Mouse (Mus musculus) limb, embryonic 15.5 days (tissue): ENCODE data around the gene Crocc2. TPM values are rescaled to one million over a fixed set of nuclear protein-coding genes. Genes with fewer than 3 reads are reported as not detected.

Experiments
- ATAC-seq: fragments of 200-750 bp; cut with Nextera tagmentation; 2 replicates; pipeline ENCODE4 v1.8.0; 2017; ENCODE audit warnings: low read depth, moderate TSS enrichment; ENCODE audit not compliant: insufficient number of reproducible peaks, low FRiP score, low TSS enrichment
- H3K27ac ChIP-seq: fragments of 300-500 bp; sonication (generic); 2 replicates; pipeline ENCODE4 v1.5.1; 2015; ENCODE audit warnings: moderate library complexity, mild to moderate bottlenecking, inconsistent platforms
- H3K27me3 ChIP-seq: fragments of 300-500 bp; sonication (generic); 2 replicates; pipeline ENCODE4 v1.6.1; 2015; ENCODE audit warnings: inconsistent platforms
- H3K36me3 ChIP-seq: fragments of 300-500 bp; sonication (generic); 2 replicates; pipeline ENCODE4 v1.6.1; 2015; ENCODE audit warnings: inconsistent platforms
- H3K4me1 ChIP-seq: fragments of 300-500 bp; sonication (generic); 2 replicates; pipeline ENCODE4 v1.6.1; 2015; ENCODE audit warnings: inconsistent platforms
- H3K4me2 ChIP-seq: fragments of 300-500 bp; sonication (generic); 2 replicates; pipeline ENCODE4 v1.6.1; 2015; ENCODE audit warnings: mild to moderate bottlenecking, inconsistent platforms
- H3K4me3 ChIP-seq: fragments of 300-500 bp; sonication (generic); 2 replicates; pipeline ENCODE4 v1.5.1; 2015; ENCODE audit warnings: mild to moderate bottlenecking, inconsistent platforms
- H3K9ac ChIP-seq: fragments of 300-500 bp; sonication (generic); 2 replicates; pipeline ENCODE4 v1.6.1; 2015; ENCODE audit warnings: inconsistent platforms
- H3K9me3 ChIP-seq: fragments of 300-500 bp; sonication (generic); 2 replicates; pipeline ENCODE4 v1.6.1; 2016; ENCODE audit warnings: inconsistent platforms
- WGBS: fragments of 180-500 bp; shearing (Covaris S2); methylation state at CpG from one replicate; pipeline ENCODE4 v1.1.7; 2015; 5-methylcytosine and 5-hydroxymethylcytosine counted together
- polyA plus RNA-seq: library from polyadenylated mRNA; unstranded; fragments of >200 nt; fragmentation: Nextera tagmentation; extraction: Ambion mirVana; gene quantifications from 2 replicates; pipeline ENCODE4 v1.2.1, GENCODE M21; 2015

Crocc2 gene
- polyA plus RNA-seq, 1 experiment from 2014 or later, result 0.23 TPM

- Histone ChIP-seq H3K4me1 (no peaks in the 10 kb centered on the region), H3K36me3 (no peaks in the 10 kb centered on the region), H3K9ac (no peak overlapping the region), H3K27me3 (no peaks in the 10 kb centered on the region), H3K27ac (no peak overlapping the region), H3K4me3 (no peak overlapping the region), H3K4me2 (no peak overlapping the region), H3K9me3 (no peaks in the 10 kb centered on the region)
- no peak for ATAC-seq
- whole genome bisulfite sequencing, result 77% methylated on average over 7 of the region's 7 CpGs
Observed at GRCm38 (mm10) chr1:93139713-93140112, 28.8 kb upstream of the Crocc2 start.

- Histone ChIP-seq H3K27me3 (no peaks in the 10 kb centered on the region), H3K4me3 (no peak overlapping the region), H3K27ac (no peak overlapping the region), H3K4me1 (no peaks in the 10 kb centered on the region), H3K9ac (no peak overlapping the region), H3K36me3 (no peaks in the 10 kb centered on the region), H3K4me2 (no peak overlapping the region), H3K9me3 (no peaks in the 10 kb centered on the region)
- ATAC-seq, result no peak
- 87% methylated on average over 1 of the region's 1 CpGs for WGBS
Observed at GRCm38 (mm10) chr1:93142871-93143270, 25.7 kb upstream of the Crocc2 start.

DNA sequence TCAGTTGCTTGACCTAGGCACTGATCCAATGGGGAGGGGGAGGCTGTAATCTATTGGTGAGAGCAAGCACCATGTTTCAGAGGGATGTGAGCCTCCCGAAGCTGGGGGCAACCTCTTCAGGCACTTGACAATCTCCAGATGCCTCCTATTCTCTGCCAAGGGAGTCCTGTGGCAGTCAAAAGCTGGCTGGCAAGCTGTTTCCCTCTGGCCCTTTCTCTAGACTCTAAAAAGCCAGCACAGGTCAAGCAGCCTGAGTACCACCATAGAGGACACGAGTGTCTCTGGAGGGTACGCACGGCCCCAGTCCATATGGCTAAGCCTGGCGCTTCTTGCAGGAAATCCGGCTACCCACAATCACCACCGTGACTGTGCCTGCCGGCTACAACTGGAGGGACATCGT lies 24.3 kb upstream of the Crocc2 start:
- no peak for ATAC-seq
- H3K27ac ChIP-seq, result no peak overlapping the region
- 73% methylated on average over 9 of the region's 9 CpGs for WGBS

DNA sequence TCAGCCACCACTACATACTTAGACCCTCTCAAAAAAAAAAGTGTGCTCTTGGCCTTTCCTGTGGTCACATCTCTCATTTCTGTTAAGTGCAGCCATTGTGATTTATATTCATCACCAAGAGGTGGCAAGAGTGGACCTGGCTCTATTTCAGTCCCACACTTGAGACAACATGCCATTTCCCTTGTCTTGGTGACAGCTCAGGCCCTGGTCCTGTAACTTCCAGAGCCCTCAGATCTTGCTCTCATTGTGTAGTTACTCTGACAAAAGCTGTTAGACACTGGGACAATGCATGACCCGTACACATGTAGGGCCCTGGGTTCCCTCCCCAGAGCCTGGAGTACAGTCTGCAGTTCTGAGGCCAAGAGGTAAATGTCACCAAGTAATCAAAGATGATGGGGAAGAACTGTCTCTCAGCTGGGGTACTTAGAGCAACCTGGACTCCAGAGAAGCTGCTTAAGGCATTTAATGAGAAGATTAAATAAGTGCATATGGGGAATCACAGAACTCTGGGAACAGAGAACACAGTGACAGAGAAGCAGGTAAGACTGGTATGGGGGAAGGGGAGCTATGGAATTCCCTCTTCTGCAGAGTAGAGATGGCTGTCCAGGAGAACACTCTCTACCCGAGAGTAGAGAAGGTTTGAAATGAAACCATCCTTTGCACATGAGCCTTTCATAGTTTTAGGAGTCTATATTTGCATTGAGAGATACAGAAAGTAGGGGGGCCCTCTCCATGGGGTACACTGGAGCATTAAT lies 17.4 kb upstream of the Crocc2 start:
- Histone ChIP-seq H3K27me3 (no peaks in the 10 kb centered on the region), H3K4me1 (no peaks in the 10 kb centered on the region), H3K27ac (no peak overlapping the region), H3K4me3 (no peak overlapping the region), H3K9me3 (no peaks in the 10 kb centered on the region), H3K36me3 (no peaks in the 10 kb centered on the region), H3K9ac (no peak overlapping the region), H3K4me2 (no peak overlapping the region)
- 66% methylated on average over 2 of the region's 2 CpGs for WGBS
- ATAC-seq, result no peak

More for the DNA sequence above, 24.3 kb upstream of the Crocc2 start:
- no peaks in the 10 kb centered on the region for H3K27me3 ChIP-seq
- no peak overlapping the region for H3K4me2 ChIP-seq
- H3K4me1 ChIP-seq, result no peaks in the 10 kb centered on the region
- no peaks in the 10 kb centered on the region for H3K9me3 ChIP-seq
- H3K9ac ChIP-seq, result no peak overlapping the region
- no peak overlapping the region for H3K4me3 ChIP-seq
- no peaks in the 10 kb centered on the region for H3K36me3 ChIP-seq

- Histone ChIP-seq H3K9me3 (no peaks in the 10 kb centered on the region), H3K9ac (no peak overlapping the region), H3K36me3 (no peaks in the 10 kb centered on the region), H3K4me2 (no peak overlapping the region), H3K27ac (no peak overlapping the region), H3K4me3 (no peak overlapping the region), H3K4me1 (0 out of 2 replicates have a peak, but pooled peaks cover 3% of the 10 kb centered on the region), H3K27me3 (no peaks in the 10 kb centered on the region)
- ATAC-seq, result no peak
- 64% methylated on average over 4 of the region's 4 CpGs for WGBS
Observed at GRCm38 (mm10) chr1:93157566-93157965, 11.0 kb upstream of the Crocc2 start.

DNA sequence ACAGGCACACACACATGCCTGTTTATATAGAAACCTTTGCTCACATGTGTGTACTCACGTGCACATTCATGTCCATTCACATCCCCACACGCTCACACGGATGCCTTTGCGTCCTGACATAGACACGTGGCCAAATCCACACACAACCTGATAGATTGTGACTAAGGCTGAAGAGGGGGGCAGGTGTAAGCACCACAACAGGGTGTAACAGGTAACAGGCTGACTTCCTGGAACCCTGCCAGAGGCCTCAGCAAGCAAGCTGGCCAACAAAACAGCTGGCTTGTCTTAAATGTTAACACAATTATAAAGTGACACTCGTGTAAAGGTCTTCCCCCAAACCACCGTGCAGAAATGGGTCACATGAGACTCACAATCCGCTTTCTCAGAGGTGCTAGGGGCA lies 9.6 kb upstream of the Crocc2 start:
- Histone ChIP-seq H3K9ac (no peak overlapping the region), H3K4me1 (0 out of 2 replicates have a peak, but pooled peaks cover 3% of the 10 kb centered on the region), H3K4me2 (no peak overlapping the region), H3K36me3 (no peaks in the 10 kb centered on the region), H3K9me3 (no peaks in the 10 kb centered on the region), H3K27me3 (no peaks in the 10 kb centered on the region), H3K27ac (no peak overlapping the region), H3K4me3 (no peak overlapping the region)
- 65% methylated on average over 8 of the region's 8 CpGs for WGBS
- ATAC-seq, result no peak

DNA sequence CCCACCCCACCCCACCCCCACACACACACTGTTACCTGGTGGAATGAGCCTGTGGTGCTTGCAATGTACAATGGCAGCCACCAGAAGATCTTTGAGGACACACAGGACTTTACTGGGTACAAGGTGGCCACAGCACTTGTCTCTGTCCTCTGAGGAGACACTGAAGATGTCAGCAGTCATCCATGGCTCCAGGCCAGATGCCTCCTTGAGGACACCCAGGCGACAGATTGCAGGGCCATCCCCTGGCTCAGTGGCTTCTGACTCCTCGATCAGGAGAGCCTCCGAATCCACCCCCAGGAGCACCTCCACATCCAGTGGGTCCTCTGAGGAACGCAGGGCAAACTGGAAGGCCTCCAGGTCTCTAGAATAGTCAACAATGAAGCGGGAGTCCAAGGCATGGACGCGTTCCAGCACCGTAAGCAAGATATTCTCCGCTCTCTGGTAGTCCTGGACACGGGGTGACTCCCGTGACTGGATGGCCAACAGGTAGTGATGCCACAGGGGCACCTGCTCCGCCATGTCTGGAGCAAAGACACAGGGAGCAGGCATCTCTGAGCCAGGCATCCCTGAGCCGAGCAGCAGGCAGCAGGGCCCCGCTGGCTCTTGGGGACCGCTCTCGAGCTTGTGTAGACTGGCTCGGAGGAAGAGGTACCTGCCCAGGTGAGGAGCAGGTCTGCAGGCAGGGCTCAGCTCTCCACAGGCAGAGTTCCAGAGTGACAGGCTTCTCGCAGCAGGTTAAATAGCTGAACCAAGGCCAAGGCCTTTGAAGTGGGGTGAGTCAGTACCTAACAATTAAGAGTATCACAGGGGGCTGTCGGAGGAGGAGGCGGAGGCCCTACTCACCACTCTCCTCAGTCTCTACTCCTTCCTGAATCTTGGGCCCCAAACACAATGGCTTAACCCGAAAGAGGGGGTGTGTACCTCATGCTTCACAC lies 8.7 kb upstream of the Crocc2 start:
- Histone ChIP-seq H3K9ac (no peak overlapping the region), H3K27me3 (no peaks in the 10 kb centered on the region), H3K9me3 (no peaks in the 10 kb centered on the region), H3K4me3 (no peak overlapping the region), H3K4me2 (no peak overlapping the region), H3K27ac (peak overlapping the region; percentile 47), H3K4me1 (0 out of 2 replicates have a peak, but pooled peaks cover 3% of the 10 kb centered on the region), H3K36me3 (no peaks in the 10 kb centered on the region)
- 72% methylated on average over 21 of the region's 21 CpGs for WGBS
- ATAC-seq, result no peak

DNA sequence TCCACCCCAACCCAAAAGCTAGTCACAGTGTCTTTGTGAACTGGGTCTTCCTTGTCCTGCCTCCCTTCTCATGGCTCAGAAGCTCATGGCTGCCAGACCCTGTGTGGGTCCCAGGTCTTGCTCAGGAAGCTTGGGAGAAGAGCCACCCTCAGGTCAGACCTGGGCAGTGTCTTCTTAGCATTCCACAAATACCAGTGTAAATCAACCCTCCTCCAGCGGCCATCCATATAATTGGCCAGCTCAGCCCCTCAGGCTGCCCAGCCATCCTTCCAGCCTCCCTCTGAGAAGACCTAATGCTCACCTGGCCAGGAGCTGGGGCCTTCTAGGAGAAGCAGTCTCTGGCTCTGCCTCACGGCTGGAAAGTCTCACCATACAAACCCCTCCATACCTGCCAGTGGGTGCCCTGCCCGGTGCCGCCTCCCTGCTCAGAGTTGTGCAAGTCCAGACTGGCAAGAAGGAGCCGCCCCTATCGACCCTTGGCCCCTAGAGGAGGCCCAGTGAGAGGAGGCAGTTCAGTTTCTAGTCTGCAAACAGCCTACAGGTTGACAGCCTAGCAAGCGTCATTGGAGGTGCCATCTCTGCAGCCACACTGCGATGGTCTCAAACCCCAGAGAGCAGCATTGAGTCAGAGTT lies 7.9 kb upstream of the Crocc2 start, which contains the start of gene 2310007B03Rik:
TSS of gene 2310007B03Rik (minus strand) at position 448 of the 633 bp plus-strand sequence.
- H3K27ac ChIP-seq, result peak within 1 kb of the TSS; percentile 47

DNA sequence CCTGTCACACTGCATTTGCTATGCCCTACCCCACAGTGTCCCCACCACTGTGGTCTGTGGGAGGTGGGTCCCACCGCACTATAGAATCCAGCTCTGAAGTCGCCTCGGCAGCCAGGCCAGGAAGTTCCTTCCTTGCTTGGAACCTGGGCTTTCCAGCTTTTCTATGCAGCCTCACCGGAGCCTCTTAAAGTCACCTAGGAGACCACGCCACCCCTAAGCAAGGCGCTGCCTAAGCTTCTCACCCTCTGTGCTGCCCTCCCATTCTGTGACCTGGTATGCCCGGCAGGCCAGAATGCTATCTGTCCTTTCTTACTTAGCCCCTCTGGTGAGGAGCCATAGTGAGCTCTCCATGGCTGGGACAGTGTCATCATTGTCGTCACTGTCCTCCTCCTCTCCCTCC lies 7.2 kb upstream of the Crocc2 start:
- no peaks in the 10 kb centered on the region for H3K36me3 ChIP-seq
- 76% methylated on average over 8 of the region's 8 CpGs for WGBS
- H3K9ac ChIP-seq, result no peak overlapping the region
- no peak overlapping the region for H3K27ac ChIP-seq
- H3K4me3 ChIP-seq, result no peak overlapping the region
- H3K9me3 ChIP-seq, result no peaks in the 10 kb centered on the region
- ATAC-seq, result no peak
- 0 out of 2 replicates have a peak, but pooled peaks cover 3% of the 10 kb centered on the region for H3K4me1 ChIP-seq
- H3K4me2 ChIP-seq, result no peak overlapping the region
- no peaks in the 10 kb centered on the region for H3K27me3 ChIP-seq

More for the DNA sequence above, 7.9 kb upstream of the Crocc2 start, which contains the start of gene 2310007B03Rik:
- no peak within 1 kb of the TSS for H3K9ac ChIP-seq
- no peak within 1 kb of the TSS for H3K4me3 ChIP-seq
- H3K9me3 ChIP-seq, result no peaks in the 10 kb centered on the region
- WGBS, result 62% methylated on average over 8 of the region's 8 CpGs
- H3K4me2 ChIP-seq, result no peak within 1 kb of the TSS
- 0 out of 2 replicates have a peak, but pooled peaks cover 3% of the 10 kb centered on the region for H3K4me1 ChIP-seq
- no peaks in the 10 kb centered on the region for H3K27me3 ChIP-seq
- ATAC-seq, result no peak
- H3K36me3 ChIP-seq, result no peaks in the 10 kb centered on the region

GRCm38 (mm10) chr1:93161921-93162320 lies 6.6 kb upstream of the Crocc2 start:
- Histone ChIP-seq H3K9me3 (no peaks in the 10 kb centered on the region), H3K4me1 (0 out of 2 replicates have a peak, but pooled peaks cover 3% of the 10 kb centered on the region), H3K4me2 (no peak overlapping the region), H3K4me3 (no peak overlapping the region), H3K36me3 (no peaks in the 10 kb centered on the region), H3K9ac (no peak overlapping the region), H3K27ac (no peak overlapping the region), H3K27me3 (no peaks in the 10 kb centered on the region)
- no peak for ATAC-seq
- whole genome bisulfite sequencing, result 80% methylated on average over 10 of the region's 10 CpGs

- ATAC-seq, result no peak
- no peaks in the 10 kb centered on the region for H3K9me3 ChIP-seq
- H3K27ac ChIP-seq, result no peak overlapping the region
- H3K4me1 ChIP-seq, result 0 out of 2 replicates have a peak, but pooled peaks cover 3% of the 10 kb centered on the region
- 70% methylated on average over 7 of the region's 7 CpGs for WGBS
- no peaks in the 10 kb centered on the region for H3K27me3 ChIP-seq
- no peak overlapping the region for H3K9ac ChIP-seq
- H3K4me2 ChIP-seq, result no peak overlapping the region
- H3K36me3 ChIP-seq, result no peaks in the 10 kb centered on the region
- no peak overlapping the region for H3K4me3 ChIP-seq
Observed at GRCm38 (mm10) chr1:93162588-93162987, 5.9 kb upstream of the Crocc2 start.
